Mouse (Mus musculus): Measurements from ENCODE around the gene Mmgt2.

Gene Mmgt2

DNA sequence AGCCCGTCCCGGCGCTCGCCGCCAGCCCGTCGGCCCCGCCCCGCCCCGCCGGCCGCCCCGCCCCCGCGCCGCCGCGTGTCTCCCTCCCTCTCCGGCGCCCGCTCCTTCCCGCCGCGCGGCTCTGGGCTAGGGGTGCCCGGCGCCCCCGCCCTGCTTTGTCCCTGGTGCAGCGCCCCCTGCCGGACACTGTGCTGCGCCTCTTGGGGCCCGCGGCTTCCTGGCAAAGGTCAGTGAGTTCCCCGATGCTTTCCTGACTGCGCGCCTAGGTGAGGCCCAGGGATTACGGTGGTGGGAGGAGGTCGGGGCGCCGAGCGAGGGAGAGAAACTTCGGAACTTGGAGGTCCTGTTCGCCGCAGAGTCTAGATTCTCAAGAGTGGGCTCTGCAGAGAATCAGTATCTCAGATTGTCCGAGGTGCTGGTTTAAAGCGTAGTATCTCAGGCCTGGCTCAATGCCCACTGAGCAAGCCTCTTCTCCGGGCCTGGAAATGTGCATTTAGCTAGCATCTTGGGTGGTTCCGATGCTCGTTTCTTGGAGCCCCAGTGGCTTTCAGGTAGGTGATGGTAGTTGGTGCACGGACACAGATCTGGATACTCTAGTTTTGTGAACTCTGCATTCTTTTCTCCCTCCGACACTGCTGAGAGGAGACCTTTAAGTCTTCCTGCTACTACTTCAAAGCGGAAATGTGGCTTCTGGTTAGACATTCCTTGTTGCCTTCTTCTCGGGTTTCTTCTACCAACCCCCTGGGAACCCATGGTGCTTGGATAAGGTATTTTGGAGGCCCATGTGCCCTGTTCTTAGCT is at the start of gene Mmgt2:
Gene Mmgt2 (plus strand): TSS at position 74 of the 801 bp plus-strand sequence.
- peak; percentile 83 for DNase-seq

DNA sequence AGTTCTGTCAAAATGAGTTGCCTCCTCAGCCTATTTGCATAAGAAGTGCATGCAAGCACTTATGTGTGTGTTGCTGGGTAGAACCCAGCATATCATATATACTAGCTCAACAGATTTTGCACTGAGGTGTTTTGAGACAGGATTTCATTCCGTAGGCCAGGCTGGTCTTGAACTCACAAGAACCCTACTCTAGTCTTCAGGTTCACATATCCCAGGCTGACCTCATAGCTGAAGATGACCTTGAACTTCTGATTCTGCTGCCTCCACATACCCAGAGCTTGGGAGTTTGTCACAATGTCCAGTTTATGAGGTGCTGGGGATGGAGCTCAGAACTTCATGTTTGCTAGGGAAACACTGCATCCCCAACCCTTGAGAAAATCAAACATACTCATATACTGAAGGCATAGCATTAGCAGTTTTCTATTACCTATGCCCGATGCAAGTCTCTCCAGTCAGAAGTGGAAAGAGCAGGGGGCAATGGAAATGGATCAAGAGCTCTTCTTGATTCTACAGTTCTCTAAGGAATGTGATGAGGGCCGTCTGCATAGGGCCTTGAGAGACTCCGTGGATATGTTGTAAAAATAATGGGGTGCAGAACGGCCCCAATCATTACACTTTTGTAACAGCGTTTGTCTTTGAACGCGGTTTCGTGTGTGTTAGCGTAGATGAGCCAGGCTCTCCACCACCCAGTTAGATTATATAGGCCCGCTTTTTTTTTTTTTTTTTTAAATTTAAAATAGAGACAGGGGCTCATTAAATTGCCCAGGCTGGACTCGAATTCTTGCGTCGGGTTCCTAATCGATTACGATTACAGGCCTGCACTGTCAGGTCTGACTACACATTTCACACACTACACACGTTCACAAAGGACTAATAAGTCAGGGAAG is 46.5 kb upstream of the Mmgt2 start:
- DNase-seq, result no peak

DNA sequence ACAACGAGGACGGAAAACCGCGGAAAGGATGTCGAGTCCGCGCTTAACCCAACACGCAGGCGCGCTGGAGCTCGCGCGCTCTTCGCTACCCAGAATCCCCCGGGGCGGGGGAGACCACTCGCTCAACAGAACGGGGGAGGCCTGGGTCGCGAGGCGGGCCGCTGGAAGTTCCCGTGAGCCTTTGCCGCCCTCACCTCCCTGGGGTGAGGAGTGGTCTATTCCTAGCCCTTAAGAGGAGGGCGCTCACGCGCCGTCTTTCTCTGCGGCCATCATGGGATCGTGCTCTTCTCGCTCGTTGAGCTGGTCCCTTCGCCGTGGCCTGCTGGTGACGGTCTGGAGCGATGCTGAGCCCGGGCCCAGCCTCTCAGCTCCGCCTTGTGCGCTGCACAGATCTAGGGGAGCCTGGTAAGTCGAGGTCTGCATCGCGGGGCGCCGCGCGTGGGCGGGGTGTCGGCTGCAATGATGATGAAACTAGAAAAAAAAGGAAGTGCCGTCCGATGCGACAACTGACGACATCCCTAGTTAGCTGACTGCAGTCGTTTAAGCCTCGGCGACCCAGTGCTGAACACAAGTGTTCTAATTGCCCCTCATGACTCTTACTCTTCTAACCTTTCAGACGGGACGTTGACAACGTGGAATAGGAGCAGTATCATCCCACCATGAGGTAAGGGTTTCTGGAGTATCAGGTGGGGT is 45.7 kb upstream of the Mmgt2 start:
- DNase-seq, result peak; percentile 97

DNA sequence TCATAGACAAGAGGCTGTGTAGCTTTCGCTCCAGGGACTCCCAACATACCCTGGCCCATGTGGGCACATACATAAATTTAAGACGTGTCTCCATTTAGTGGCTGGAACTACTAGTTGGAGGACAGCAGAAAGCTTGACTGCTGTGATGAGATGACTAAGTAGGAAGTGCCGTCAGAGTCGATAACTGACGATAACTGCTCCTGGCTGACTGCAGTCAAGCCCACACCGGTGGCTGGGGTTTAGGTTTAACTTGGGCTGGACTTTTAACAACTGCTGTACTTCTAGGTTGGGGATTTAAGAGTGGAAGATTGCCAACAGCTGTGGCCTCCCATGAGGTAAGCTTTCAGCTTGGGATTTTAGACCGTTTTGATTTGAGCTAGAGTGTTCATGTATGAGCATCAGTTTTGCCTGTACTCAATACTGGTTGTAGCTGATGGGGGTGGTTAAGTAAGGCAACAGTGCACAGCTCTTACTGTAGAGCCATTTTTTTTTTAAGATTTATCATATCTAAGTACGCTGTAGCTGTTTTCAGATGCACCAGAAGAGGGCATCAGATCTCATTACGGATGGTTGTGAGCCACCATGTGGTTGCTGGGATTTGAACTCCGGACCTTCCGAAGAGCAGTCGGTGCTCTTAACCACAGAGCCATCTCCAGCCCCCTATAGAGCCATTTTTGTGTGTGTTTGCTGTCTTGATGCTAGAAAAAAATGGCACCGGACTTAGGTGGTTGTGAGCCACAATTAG is 45.0 kb upstream of the Mmgt2 start:
- no peak for DNase-seq

DNA sequence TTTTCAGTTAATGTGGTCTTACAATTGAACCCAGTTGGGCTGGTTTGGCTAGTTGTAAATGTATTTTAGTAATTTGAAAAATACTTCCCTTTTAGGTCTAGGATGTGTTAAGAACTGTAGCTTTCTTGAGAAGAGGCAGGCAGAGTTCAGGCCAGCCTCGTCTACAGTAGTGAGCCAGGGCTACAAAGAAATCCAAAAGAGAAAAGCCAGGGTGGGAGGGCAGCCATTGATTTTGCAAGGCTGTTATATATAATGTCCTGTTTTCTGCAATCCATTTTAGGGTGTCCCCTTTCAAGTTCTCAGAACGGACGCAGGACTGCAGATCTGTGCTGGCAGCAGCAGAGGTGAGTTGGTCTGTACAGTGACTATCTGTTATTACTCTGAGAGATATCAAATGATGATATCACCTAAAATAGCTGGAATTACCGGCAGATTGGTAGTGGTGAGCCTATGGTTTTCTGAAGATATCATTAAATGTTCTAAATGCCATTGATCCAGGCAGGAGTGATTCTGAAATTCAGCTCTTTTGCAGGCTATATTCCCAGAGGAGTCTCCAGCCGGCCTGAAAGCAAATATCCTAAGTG is 44.2 kb upstream of the Mmgt2 start:
- DNase-seq, result no peak

DNA sequence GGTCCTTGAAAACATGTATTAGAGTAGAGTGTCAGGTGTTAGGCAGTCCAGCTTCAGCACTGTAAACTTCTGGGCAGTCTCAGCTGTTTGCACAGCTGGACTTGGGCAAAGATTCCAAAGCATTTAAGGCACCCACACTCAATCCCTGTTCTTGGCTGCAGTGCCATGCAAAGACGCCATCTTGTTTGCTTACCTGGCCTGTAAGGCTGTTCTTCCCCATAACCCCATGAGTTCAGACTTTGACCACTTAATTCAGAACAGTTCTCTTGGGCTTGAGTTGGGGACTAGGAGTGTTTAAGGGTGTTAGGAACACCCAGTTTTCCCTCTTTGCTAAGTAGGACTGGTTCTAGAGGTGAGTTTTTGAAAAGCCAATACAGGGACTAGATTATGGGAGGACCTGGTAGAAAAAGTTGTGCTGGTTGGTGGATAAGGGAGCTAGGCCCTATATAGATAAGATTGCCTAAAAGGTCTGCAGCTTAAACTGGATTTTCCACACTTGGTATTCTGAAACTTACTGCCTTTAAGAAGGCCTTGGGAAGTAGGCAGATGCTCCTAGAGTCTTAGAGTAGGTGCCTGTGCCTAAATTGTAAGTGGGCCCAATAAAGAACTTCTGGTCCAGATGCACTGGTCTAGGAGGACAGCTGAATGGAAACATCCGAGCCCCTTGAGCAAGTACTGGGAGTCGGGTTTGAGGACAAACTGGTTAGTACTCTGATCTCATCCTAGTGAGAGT is 43.4 kb upstream of the Mmgt2 start:
- DNase-seq, result no peak

DNA sequence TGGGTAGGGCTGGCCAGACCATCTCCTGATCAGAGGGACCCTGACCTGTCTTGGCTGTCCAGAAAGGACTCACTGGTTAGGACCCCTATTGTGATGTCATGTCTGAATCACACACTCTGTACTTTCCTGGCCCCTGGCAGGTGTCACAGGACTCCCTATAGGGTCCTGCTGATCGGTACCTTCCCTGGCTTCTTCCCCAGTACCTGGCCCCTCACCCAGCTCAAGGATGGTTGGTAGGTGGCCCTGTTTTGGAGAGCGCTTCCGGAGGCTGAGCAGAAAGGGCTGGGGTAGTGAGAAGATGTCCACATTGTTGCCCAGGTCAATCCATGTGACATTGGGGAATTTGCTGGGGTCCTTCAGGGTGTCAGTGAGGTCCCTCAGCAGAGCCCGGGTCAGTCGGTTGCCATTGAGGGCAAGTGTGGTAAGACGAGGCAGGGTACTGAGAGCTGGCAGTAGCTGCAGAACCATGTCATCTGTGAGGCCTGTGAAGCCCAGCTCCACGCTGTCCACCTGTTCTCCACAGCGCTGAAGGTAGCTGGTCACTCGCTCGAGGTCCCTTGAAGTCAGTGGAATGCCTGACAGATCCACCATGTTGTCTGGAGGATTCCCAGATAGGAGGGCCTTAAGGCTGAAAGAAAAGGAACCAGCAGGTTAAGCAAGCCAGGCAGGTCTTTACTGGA is 42.7 kb upstream of the Mmgt2 start:
- DNase-seq, result no peak

DNA sequence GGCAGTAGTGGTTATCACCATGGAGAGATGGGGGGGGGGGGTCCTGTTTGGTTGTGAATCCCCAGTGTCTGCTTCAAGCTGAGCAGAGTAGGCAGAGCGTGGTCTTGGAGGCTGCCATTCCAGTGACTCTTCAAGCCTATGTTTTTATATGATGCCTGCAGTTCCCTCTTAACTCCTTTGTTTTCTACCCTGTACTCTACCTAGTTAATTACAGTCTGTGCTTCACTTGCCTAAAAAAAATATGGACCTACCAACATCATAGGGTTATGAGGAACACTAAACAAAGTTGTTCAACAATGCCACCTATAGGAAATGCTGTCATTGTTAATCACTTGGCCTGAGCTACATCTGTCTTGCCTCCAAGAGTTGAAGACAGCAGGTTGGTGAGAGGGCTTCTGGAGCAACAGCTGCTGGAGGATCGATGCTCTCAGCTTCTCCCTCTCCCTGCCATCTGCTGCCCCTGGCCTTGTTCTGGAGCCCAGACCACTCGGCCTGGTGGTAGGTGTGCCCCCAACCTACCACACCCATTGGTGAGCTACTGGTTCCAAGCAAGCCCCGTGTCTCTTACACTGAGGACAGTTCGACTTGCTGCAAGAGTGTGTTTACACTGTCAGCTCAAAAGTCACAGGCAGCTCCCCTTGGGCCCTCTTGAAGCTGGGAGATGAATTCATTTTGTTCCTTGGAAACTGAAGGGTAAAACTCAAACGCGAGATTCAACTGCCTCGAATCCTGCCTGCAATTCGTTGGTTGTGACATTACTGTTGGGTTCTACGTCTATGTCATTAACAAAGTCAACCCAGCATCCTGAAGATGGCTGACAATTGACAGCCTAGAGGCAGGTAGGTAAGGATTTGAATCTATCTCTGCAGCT is 41.9 kb upstream of the Mmgt2 start:
- no peak for DNase-seq

DNA sequence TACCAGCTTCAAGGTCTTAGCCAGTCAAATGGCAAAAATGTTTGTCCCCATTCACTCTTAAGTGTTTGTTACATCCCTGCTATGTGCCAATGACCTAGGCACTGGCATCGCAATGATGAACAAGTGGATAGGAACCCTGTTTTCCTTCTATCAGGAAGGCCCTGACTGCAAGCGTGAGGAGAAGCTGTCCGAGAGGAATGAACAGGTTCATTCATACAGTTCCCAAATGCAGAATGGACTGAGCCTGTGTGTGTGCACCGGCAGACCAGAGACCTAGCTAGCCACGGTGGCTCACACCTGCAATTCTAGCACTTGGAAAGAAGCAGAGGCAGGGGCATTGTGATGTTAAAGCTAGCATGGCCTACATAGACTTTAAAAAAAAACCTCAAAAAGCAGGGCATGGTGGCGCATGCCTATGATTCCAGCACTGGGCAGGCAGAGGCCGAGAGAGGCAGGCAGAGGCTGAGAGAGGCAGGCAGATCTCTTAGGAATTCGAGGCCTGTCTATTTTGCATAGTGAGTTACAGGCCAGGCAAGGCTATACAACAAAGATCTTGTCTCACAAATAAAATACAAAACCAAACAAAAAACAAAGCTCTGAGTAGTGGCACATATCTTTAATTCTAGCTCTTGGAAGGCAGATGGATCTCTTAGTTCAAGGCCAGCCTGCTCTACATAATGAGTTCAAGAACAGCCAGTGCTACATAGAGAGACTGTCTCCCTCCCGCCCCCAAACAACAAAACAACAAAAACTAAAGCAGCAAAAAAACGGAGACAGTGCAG is 41.1 kb upstream of the Mmgt2 start:
- DNase-seq, result no peak

DNA sequence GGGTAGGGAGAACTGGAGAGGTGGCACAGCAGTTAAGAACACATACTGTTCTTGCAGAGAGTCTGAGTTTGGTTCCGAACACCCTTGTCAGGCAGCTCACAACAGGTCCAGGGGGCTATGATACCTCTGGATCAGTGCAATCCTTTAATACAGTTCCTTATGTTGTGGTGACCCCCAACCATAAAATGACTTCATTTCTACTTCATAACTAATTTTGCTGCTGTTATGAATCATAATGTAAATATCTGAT is 40.6 kb upstream of the Mmgt2 start:
- DNase-seq, result no peak

DNA sequence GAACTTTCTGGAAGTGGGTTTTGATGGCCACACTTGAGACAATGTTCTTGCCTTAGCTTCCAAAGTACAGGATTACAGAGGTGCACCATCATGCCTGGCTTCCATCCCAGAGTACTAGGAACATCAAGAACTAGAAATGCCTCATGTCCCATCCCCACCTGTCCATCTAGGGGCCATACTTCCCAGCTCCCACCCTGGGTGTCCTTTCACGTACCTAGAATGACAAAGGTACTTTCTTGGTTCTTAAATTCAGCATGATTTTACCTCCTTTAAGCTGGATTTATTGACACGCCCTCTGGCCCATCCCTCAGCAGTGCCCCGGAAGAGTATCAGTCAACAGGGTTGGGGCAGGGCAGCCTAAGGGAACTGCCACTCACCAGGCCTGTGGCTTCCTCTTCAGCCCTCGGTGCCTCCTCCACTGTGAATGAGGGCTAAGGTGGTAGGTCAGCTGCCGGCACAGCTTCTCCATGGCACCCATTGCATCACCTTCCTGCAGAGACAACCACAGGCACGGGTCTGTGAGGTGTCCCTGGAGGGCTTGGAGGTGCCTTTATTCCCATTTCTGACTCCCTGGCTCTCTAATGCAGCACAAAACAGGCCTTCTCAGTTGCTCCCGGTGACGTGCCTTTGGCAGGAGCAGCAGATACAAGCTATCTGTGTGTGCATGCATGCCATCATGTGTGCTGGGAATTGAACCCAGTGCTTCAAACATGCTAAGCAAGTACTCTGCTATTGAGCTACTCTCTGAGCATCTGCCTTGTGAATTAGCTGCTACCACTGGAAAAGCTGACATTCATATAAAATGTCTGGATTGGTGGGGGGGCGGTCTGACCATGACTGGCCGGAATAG is 39.4 kb upstream of the Mmgt2 start:
- DNase-seq, result no peak

DNA sequence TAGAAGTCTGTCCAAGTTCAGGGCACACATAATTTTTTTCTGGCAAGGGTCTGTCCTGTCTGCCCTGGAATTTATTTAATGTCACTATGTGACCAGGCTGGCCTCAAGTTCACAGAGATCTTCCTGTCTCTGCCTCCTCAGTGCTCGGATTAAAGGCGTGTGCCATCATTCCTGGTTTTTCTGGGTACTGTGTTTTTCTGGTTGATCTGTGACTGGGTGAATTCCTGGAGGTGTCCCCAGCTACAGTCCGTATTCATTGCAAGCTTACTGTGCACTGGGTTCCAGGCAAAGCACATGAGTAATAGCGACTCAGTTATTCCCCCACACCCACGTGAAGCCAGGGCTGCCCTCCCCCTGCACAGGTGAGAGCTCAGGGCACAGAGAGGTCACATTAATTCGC is 38.2 kb upstream of the Mmgt2 start:
- DNase-seq, result no peak

DNA sequence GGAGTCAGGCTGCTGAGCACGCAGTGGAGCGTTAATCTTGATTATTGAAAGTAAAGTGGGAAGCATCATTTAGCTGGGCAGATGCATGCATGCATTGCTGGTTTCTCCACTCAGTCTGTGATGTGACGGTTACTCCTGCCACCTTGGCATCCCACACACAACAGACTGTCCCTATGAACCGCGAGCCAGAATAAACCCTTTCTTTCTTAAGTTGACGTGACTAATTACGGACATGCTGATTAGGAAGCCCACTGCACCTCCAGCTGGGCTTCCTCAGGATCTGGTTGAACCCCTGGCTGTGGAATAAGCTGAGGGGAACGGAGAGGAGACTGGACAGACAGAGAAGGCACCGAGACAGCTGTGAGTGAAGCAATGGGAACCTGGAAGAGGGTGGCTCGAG is 35.9 kb upstream of the Mmgt2 start:
- no peak for DNase-seq

DNA sequence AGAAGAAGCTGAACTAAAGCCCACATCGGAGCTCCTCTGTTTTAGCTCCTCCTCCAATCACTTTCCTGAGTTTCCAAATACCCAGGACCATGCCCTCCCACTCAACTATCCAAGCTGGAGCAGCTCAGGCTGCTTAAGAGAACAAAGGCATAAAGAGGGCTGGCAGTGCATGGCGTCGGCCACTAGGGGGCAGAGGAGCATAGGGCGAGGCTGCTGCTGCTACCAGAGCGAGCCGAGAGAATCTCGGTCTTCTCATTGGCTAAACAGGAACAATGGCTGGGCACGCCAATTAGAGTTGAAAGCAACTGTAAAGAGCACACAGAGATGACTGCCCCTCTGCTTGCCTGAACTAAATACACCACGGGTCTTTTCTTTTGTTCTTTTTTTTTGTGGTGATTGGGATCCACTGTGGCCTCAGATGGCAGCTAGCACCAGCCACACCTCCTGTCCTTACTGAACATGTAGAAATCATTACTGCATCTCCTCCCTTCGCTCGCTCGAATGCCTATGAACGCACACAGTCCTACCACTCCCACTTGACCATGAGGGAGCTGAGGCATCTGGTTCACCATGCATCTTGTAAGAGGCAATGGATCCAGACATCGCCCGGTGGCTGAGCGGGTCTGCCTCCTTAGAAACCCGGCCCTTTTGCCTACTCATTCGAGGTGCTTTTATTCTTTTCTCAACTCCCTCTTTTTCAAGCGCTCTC is 34.7 kb upstream of the Mmgt2 start:
- DNase-seq, result peak; percentile 89

DNA sequence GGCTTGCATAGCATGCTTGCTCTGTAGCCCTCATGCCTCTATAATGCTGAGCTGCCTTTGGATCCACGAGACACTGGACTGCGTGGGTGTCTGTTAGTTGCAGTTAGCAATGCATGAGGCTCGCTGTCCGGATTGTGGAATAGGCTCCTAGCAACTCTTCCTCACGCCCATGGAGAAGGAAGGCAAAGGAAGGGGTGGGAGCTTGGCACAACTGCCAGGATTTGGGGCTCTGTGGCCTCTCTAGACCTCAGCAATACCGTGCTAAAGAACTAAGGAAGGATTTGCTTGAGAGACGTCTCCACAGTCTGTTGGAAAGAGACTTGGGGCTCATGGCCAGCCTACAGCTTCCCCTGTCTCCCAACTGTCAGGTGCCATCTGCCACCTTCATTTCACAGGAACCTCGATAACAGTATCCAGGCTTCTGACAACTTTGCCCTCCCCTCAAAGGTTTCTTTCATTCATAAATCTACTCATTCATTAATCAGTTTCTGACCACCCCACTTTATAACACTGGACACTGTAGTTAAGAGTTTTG is 33.5 kb upstream of the Mmgt2 start:
- DNase-seq, result no peak

DNA sequence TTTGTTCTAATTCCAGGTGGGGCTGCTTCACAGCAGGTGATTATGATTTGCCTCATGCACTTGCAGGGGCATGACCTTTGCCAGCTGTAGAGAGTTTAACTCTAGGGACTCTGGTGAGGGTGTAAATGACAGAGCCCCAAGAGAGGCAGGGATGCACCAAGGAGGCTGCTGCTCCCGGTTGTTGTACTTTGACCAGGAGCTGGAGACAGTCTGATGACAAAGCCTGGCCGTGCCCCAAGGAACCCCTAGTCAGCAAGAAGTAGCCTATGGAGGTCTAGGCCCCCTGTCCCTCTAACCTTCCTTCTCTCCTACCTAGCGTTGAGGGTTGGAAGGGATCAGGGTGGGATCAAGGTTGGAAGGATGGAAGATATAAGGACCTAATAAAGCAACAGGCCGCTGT is 33.0 kb upstream of the Mmgt2 start:
- DNase-seq, result no peak

DNA sequence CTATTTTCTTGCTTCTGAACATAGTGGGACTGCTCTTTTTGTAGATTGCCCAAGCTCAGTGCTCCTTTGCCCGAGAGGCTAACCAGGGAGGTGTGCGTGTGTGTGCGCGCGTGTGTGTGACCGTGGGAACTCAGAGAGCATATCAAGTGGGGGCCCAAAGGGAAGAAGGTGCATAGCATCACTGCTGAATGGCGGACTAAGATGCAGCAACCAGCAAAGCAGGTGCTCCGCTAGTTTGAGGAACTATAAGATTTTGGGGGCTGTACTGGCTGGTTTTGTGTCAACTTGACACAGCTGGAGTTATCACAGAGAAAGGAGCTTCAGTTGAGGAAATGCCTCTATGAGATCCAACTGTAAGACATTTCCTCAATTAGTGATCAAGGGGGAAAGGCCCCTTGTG is 27.4 kb upstream of the Mmgt2 start:
- DNase-seq, result no peak
